20 mouse cellular contexts compared by ENCODE assay signal in genomic region chr4:126889879-126890278, GRCm38 (mm10).
DNase-seq lines count a peak whose midpoint lies in the region; ATAC-seq and TF ChIP-seq lines count a peak whose summit lies in the region.
"Had no signal": no experiment of that assay in that cellular context is flagged by ENCODE, and none has a peak within 500 bp of the region (broad histone marks: within the 10 kb centered on the region; RNA-seq: fewer than 3 reads in every experiment).

No protein-coding gene starts in this region.

- ATAC-seq in G1E (ENCODE audit: extremely low read depth, insufficient number of reproducible peaks, low FRiP score, poor library complexity, severe bottlenecking): peak; percentile 86
- peak; percentile 32; the same call in 1 of the 2 replicates for ATAC-seq in common myeloid progenitor, adult 5-6 weeks (replicated peaks; ENCODE audit: low read depth, poor library complexity, severe bottlenecking)
- ATAC-seq: forebrain, embryonic 13.5 days; intestine, embryonic 15.5 days had no signal

- H3K4me1 ChIP-seq in G1E (ENCODE audit: insufficient read depth, low read depth, low read length): peaks cover 11% of the 10 kb centered on the region
- H3K4me1 ChIP-seq in megakaryocyte, embryonic 14.5 days: peaks cover 20% of the 10 kb centered on the region
- H3K4me1 ChIP-seq: embryonic facial prominence, embryonic 10.5 days; forebrain, embryonic 13.5 days; heart, embryonic 10.5 days; intestine, embryonic 15.5 days had no signal

- no peak for TF ChIP-seq CTCF in G1E (IDR thresholded peaks at IDR 0.05; ENCODE audit: low read depth, low read length)

- H3K4me3 ChIP-seq in G1E (ENCODE audit: low read depth, low read length): no peak overlapping the region
- H3K4me3 ChIP-seq in megakaryocyte, embryonic 14.5 days (replicated peaks): peak overlapping the region; percentile 84
- H3K4me3 ChIP-seq: embryonic facial prominence, embryonic 10.5 days; forebrain, embryonic 13.5 days; gastrocnemius, adult 2 months; heart, embryonic 10.5 days; intestine, embryonic 15.5 days had no signal

- peaks cover 52% of the 10 kb centered on the region for H3K36me3 ChIP-seq in G1E (replicated peaks)
- peaks cover 75% of the 10 kb centered on the region for H3K36me3 ChIP-seq in megakaryocyte, embryonic 14.5 days (replicated peaks; ENCODE audit: low read length)

- DNase-seq in 416B (ENCODE audit: low read depth) (peak; percentile 84), G1E (ENCODE audit: low spot score) (peak; percentile 17), MN1 (ENCODE audit: low spot score) (no peak)
- no peak for DNase-seq in left cerebral cortex, adult 8-10 months (ENCODE audit: low spot score in 2 of 2)
- DNase-seq in gastrocnemius, postnatal 14 days: no peak
- DNase-seq: adrenal gland, postnatal 10 days; cerebellum, adult 18-20 months; cerebellum, adult 9-11 months; cerebellum, postnatal 36 days; gastrocnemius, adult 2 months; gastrocnemius, postnatal 36 days; heart, adult 18-20 months; heart, postnatal 10 days; heart, postnatal 4 days had no signal

- no peaks in the 10 kb centered on the region for H3K9me3 ChIP-seq in G1E (replicated peaks)
- no peaks in the 10 kb centered on the region for H3K9me3 ChIP-seq in megakaryocyte, embryonic 14.5 days
- H3K9me3 ChIP-seq: embryonic facial prominence, embryonic 10.5 days; forebrain, embryonic 13.5 days; heart, embryonic 10.5 days; intestine, embryonic 15.5 days had no signal

- intact Hi-C loops in gastrocnemius, postnatal 14 days (cut with DNase I; ENCODE audit: low total_unique reads): no loop called here

- no peaks in the 10 kb centered on the region for H3K27me3 ChIP-seq in G1E (ENCODE audit: insufficient read depth, low read length)
- no peaks in the 10 kb centered on the region for H3K27me3 ChIP-seq in megakaryocyte, embryonic 14.5 days (replicated peaks)
- H3K27me3 ChIP-seq: forebrain, embryonic 13.5 days; intestine, embryonic 15.5 days had no signal

Comparison
In these comparisons a context has a peak if more than half of its experiments do, and no peak if none do; other contexts are left out.
1. DNase-seq: peak in 416B (single experiment) and G1E (single experiment); none in left cerebral cortex, adult 8-10 months (0 of 2), gastrocnemius, postnatal 14 days (single experiment) and MN1 (single experiment).